Mouse (Mus musculus) CH12.LX (cell line): Measurements from ENCODE around the gene Dhrs7. TPM values are rescaled to one million over a fixed set of nuclear protein-coding genes. Genes with fewer than 3 reads are reported as not detected.

Experiments
- DNase-seq: peaks from one replicate; pipeline ENCODE4 v3.0.0-alpha.2; 2013; ENCODE audit errors: extremely low read depth
- H3K27ac ChIP-seq: 2 replicates; pipeline ENCODE4 v1.5.1; 2012; ENCODE audit warnings: low read depth, mild to moderate bottlenecking, control low read depth, moderate library complexity; ENCODE audit not compliant: insufficient read depth
- H3K27me3 ChIP-seq: replicated peaks from 2 replicates; pipeline ENCODE3; 2012; ENCODE audit warnings: inconsistent platforms
- H3K36me3 ChIP-seq, 2 experiments: replicated peaks in 1 of 2; 2 replicates each; pipeline versions ENCODE3 to v1.6.1; 2012; ENCODE audit warnings: inconsistent platforms in 1 of 2, low read length in 1 of 2, mild to moderate bottlenecking in 1 of 2, mixed read lengths in 1 of 2, moderate library complexity in 1 of 2; ENCODE audit not compliant: control insufficient read depth in 1 of 2, insufficient read depth in 1 of 2
- H3K4me1 ChIP-seq, 2 experiments: 2 replicates each; pipeline ENCODE4 v1.6.1; 2012; ENCODE audit warnings: inconsistent platforms in 1 of 2, moderate library complexity in 1 of 2; ENCODE audit not compliant: insufficient read depth in 2 of 2, control insufficient read depth in 1 of 2
- H3K4me2 ChIP-seq: 2 replicates; pipeline ENCODE4 v1.6.1; 2012; ENCODE audit warnings: low read depth, mild to moderate bottlenecking, control low read depth; ENCODE audit not compliant: poor library complexity, insufficient read depth, severe bottlenecking
- H3K4me3 ChIP-seq, 3 experiments: fragments of 150-350 bp in 1 of 3; sonication (generic) in 1 of 3; replicated peaks in 1 of 3; 2 replicates each; pipeline versions ENCODE3 to v1.5.1; 2011 to 2012; ENCODE audit warnings: low read depth in 2 of 3, low read length in 2 of 3, mild to moderate bottlenecking in 2 of 3, moderate library complexity in 2 of 3, control low read depth in 1 of 3, improper control_type of control experiment in 1 of 3, inconsistent platforms in 1 of 3, mixed read lengths in 1 of 3; ENCODE audit not compliant: poor library complexity in 1 of 3
- H3K79me2 ChIP-seq: replicated peaks from 2 replicates; pipeline ENCODE4 v1.6.1; 2012; ENCODE audit warnings: mild to moderate bottlenecking, moderate library complexity; ENCODE audit not compliant: control insufficient read depth, poor library complexity, insufficient read depth, severe bottlenecking; ENCODE audit errors: extremely low read depth
- H3K9ac ChIP-seq: 2 replicates; pipeline ENCODE4 v1.6.1; 2012; ENCODE audit warnings: low read depth, mild to moderate bottlenecking, control low read depth, moderate library complexity; ENCODE audit not compliant: insufficient read depth
- H3K9me3 ChIP-seq: replicated peaks from 2 replicates; pipeline ENCODE3; 2012; ENCODE audit warnings: low read length, inconsistent platforms, mixed read lengths
- BHLHE40 ChIP-seq: IDR thresholded peaks from 2 replicates; pipeline ENCODE4 v1.6.1; 2011; ENCODE audit warnings: mild to moderate bottlenecking, low read depth, low read length, improper control_type of control experiment
- CHD1 ChIP-seq: IDR thresholded peaks from 2 replicates; pipeline ENCODE4 v1.6.1; 2012; ENCODE audit warnings: low read depth, low read length, improper control_type of control experiment, inconsistent platforms
- CTCF ChIP-seq, 2 experiments: IDR thresholded peaks in 1 of 2; conservative IDR thresholded peaks in 1 of 2; 2 replicates each; pipeline ENCODE4 v1.5.1; 2011 to 2012; ENCODE audit warnings: low read depth in 2 of 2, low read length in 2 of 2, improper control_type of control experiment in 1 of 2, inconsistent platforms in 1 of 2, mild to moderate bottlenecking in 1 of 2, moderate library complexity in 1 of 2
- E2F4 ChIP-seq: IDR thresholded peaks from 2 replicates; pipeline ENCODE4 v1.6.1; 2011; ENCODE audit warnings: low read depth, low read length, improper control_type of control experiment; ENCODE audit not compliant: insufficient replicate concordance
- ETS1 ChIP-seq: conservative IDR thresholded peaks from 2 replicates; pipeline ENCODE4 v1.6.1; 2012; ENCODE audit warnings: low read depth, mild to moderate bottlenecking, inconsistent platforms, low read length, improper control_type of control experiment, moderate library complexity
- HCFC1 ChIP-seq: IDR thresholded peaks from 2 replicates; pipeline ENCODE4 v1.6.1; 2012; ENCODE audit warnings: low read depth, mild to moderate bottlenecking, inconsistent platforms, low read length, improper control_type of control experiment
- MEF2A ChIP-seq: IDR thresholded peaks from 2 replicates; pipeline ENCODE4 v1.6.1; 2014; ENCODE audit warnings: low read depth, mild to moderate bottlenecking, inconsistent platforms, low read length, improper control_type of control experiment, borderline replicate concordance
- MXI1 ChIP-seq: IDR thresholded peaks from 2 replicates; pipeline ENCODE4 v1.6.1; 2011; ENCODE audit warnings: mild to moderate bottlenecking, low read depth, low read length, improper control_type of control experiment
- MYC ChIP-seq: IDR thresholded peaks from 2 replicates; pipeline ENCODE4 v1.6.1; 2011; ENCODE audit warnings: low read depth, mild to moderate bottlenecking, improper control_type of control experiment, low read length
- NELFE ChIP-seq: IDR thresholded peaks from 2 replicates; pipeline ENCODE4 v1.6.1; 2011; ENCODE audit warnings: low read depth, low read length, improper control_type of control experiment
- NRF1 ChIP-seq: IDR thresholded peaks from 2 replicates; pipeline ENCODE4 v1.6.1; 2014; ENCODE audit warnings: low read depth, mild to moderate bottlenecking, inconsistent platforms, low read length, improper control_type of control experiment, moderate library complexity
- POLR2A ChIP-seq: IDR thresholded peaks from 2 replicates; pipeline ENCODE4 v1.6.1; 2011; ENCODE audit warnings: low read depth, mild to moderate bottlenecking, improper control_type of control experiment, low read length
- POLR2AphosphoS2 ChIP-seq: IDR thresholded peaks from 2 replicates; pipeline ENCODE4 v1.6.1; 2011; ENCODE audit warnings: low read depth, low read length, improper control_type of control experiment
- RAD21 ChIP-seq: IDR thresholded peaks from 2 replicates; pipeline ENCODE4 v1.6.1; 2011; ENCODE audit warnings: low read depth, mild to moderate bottlenecking, low read length, improper control_type of control experiment, moderate library complexity
- RCOR1 ChIP-seq: conservative IDR thresholded peaks from 2 replicates; pipeline ENCODE4 v1.6.1; 2012; ENCODE audit warnings: low read depth, mild to moderate bottlenecking, inconsistent platforms, low read length, improper control_type of control experiment
- SMC3 ChIP-seq: IDR thresholded peaks from 2 replicates; pipeline ENCODE4 v1.6.1; 2011; ENCODE audit warnings: low read depth, low read length, improper control_type of control experiment
- TCF12 ChIP-seq: IDR thresholded peaks from 2 replicates; pipeline ENCODE4 v1.6.1; 2014; ENCODE audit warnings: low read depth, mild to moderate bottlenecking, inconsistent platforms, low read length, improper control_type of control experiment
- ZNF384 ChIP-seq: IDR thresholded peaks from 2 replicates; pipeline ENCODE4 v1.6.1; 2012; ENCODE audit warnings: low read depth, low read length, improper control_type of control experiment, inconsistent platforms
- dilution Hi-C: fragments of 300-500 bp; cut with MboI; formaldehyde crosslinking; loops from 2 replicates; pipeline ENCODE4 v1.14.3; 2020; ENCODE audit warnings: low sequenced_read_pairs; ENCODE audit not compliant: extremely low pct_unique_long_range_greater_than_20kb, extremely low pct_ligation_motif_present
- in situ Hi-C: fragments of 300-500 bp; cut with MboI; formaldehyde crosslinking; loops from 3 replicates; pipeline ENCODE4 v1.14.3; 2019; ENCODE audit warnings: low sequenced_read_pairs, low pct_ligation_motif_present, low pct_unique_long_range_greater_than_20kb, mixed read lengths
- polyA plus RNA-seq: library from polyadenylated mRNA; unstranded; fragments of >175 nt; gene quantifications from 2 replicates; pipeline ENCODE4 v1.2.1, GENCODE M21; 2012; ENCODE audit warnings: low read depth; ENCODE audit not compliant: insufficient read length
- total RNA-seq, 2 experiments: library from RNA; depleted of rRNA; stranded (reverse); fragments of 300-350 nt in 1 of 2; fragments of >200 nt in 1 of 2; gene quantifications; 2 replicates each; pipeline ENCODE4 v1.2.3; 2012 to 2014

Gene Dhrs7
- total and polyA plus RNA-seq, 3 experiments = 23.9 to 52.8 (median 37.2) TPM

DNA sequence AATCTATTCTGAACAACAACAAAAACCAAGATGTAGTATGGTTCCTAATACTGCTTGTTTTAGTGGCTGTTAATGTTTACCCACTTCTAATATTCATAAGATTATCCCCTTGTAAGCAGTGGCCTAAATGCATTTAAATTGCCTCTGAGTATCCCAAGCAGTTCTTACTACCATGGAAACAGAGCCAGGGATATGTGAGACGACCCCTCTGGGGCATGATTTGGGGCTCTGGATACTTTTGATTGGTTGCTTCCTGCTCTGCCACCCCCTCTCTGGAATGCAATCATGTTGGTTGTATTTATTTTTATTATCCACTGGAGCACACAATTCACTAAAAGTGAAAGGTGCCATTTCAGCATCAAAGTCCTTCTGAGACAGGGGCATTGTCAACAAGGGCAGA, 35.3 kb upstream of the Dhrs7 start:
- in situ Hi-C loops (no loop called here), dilution Hi-C loops (no loop called here)
- no peak for DNase-seq
- Histone ChIP-seq H3K79me2 (no peaks in the 10 kb centered on the region), H3K4me2 (no peak overlapping the region), H3K27ac (no peak overlapping the region), H3K9ac (no peak overlapping the region), H3K4me3 (no peak overlapping the region), H3K27me3 (no peaks in the 10 kb centered on the region), H3K9me3 (no peaks in the 10 kb centered on the region), H3K36me3 (no peaks in the 10 kb centered on the region), H3K4me1 (no peaks in the 10 kb centered on the region; a peak in 1 of 4 replicates)
- TF ChIP-seq POLR2AphosphoS2 (no peak), POLR2A (no peak), BHLHE40 (no peak), RCOR1 (no peak), NELFE (no peak), ETS1 (no peak), MEF2A (no peak), MXI1 (no peak), E2F4 (no peak), RAD21 (no peak), NRF1 (no peak), CHD1 (no peak), HCFC1 (no peak), MYC (no peak)

DNA sequence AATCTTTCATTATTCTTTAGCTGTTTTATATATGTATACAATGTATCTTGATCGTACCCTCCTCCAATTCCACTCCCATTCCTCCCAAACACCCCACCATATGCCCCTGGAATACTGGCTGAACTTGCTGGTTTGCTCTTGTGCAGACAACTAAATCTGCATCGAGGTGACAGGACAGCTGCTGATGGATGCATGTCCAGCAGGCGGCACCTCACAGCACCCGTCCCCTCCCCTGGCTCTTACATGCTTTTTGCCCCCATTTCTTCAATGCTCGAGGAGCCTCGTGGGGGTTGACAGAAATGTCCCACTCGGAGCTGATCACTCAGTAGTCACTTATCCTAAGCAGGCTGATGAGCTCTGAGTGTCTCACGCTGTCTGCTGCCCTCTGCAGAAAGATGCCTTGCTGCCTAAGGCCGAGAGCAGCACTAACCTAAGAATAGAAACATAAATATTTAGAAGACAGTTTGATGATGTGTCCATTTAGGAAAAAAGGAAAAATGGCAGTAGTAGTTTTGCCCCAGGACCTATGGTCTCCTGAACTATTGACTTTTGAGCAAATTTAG, 30.3 kb upstream of the Dhrs7 start:
- H3K27ac ChIP-seq = no peak overlapping the region
- no peaks in the 10 kb centered on the region; a peak in 1 of 4 replicates for H3K4me1 ChIP-seq
- no peak for DNase-seq
- no peaks in the 10 kb centered on the region for H3K79me2 ChIP-seq
- in situ Hi-C loops (loop anchor here (10.0 kb wide), 2 partner anchors 230 to 280 kb away; no protein-coding TSS in a partner anchor), dilution Hi-C loops (no loop called here)
- H3K4me3 ChIP-seq = no peak overlapping the region
- H3K9me3 ChIP-seq = no peaks in the 10 kb centered on the region
- TF ChIP-seq CHD1 (no peak), CTCF (conservative IDR thresholded peaks at IDR 0.05 in 1 of 2, IDR thresholded peaks at IDR 0.05 in 1 of 2; ENCODE audit: low read depth in 2 of 2, low read length in 2 of 2) (peak in 1 of 2 experiments; percentile 53; a peak in 2 of 4 replicates), ZNF384 (0 out of 2 replicates have a peak, but pooled peaks have one; percentile 1), TCF12 (no peak), RAD21 (peak; percentile 11), SMC3 (peak; percentile 53)
- TF ChIP-seq, all 38 proteins: peak for 4
- H3K4me2 ChIP-seq = no peak overlapping the region
- H3K36me3 ChIP-seq = no peaks in the 10 kb centered on the region
- H3K9ac ChIP-seq = no peak overlapping the region
- no peaks in the 10 kb centered on the region for H3K27me3 ChIP-seq
